Mouse (Mus musculus) erythroid progenitor cell, adult 5-6 weeks (primary cell): ENCODE results near the gene Galnt9. TPM values are rescaled to one million over a fixed set of nuclear protein-coding genes. Genes with fewer than 3 reads are reported as not detected.

Experiments
- ATAC-seq: replicated peaks from 2 replicates; pipeline ENCODE4 v1.8.0; 2016; ENCODE audit warnings: moderate number of reproducible peaks, mild to moderate bottlenecking, moderate TSS enrichment, inconsistent platforms; ENCODE audit not compliant: poor library complexity, low FRiP score, severe bottlenecking
- total RNA-seq, 2 experiments: library from RNA; stranded (forward) in 1 of 2; stranded (reverse) in 1 of 2; fragments of 150-400 nt in 1 of 2; fragments of 186-747, 209-891 nt in 1 of 2; gene quantifications; 2 replicates each; pipeline versions ENCODE4 v1.2.3 to v1.2.4; 2015 to 2017; ENCODE audit warnings: low replicate concordance in 2 of 2

Gene Galnt9
- total RNA-seq, 2 experiments from 2014 or later = 1.7 TPM; not detected in 1

GRCm38 (mm10) chr5:110580569-110581239 lies 36.5 kb downstream of the Galnt9 start:
- no peak for ATAC-seq

GRCm38 (mm10) chr5:110582647-110583538 lies 38.7 kb downstream of the Galnt9 start:
- no peak for ATAC-seq

GRCm38 (mm10) chr5:110587467-110587866 lies 43.3 kb downstream of the Galnt9 start:
- no peak for ATAC-seq

GRCm38 (mm10) chr5:110589833-110590232 lies 45.7 kb downstream of the Galnt9 start:
- ATAC-seq = no peak

GRCm38 (mm10) chr5:110594465-110594864 lies 50.3 kb downstream of the Galnt9 start:
- ATAC-seq = no peak

- ATAC-seq = no peak
Measured at GRCm38 (mm10) chr5:110595341-110595740, 51.2 kb downstream of the Galnt9 start.

GRCm38 (mm10) chr5:110596086-110596780 lies 52.1 kb downstream of the Galnt9 start:
- ATAC-seq = no peak

GRCm38 (mm10) chr5:110597502-110597901 lies 53.3 kb downstream of the Galnt9 start:
- no peak for ATAC-seq

- no peak for ATAC-seq
Measured at GRCm38 (mm10) chr5:110598298-110599095, 54.3 kb downstream of the Galnt9 start.

- no peak for ATAC-seq
Measured at GRCm38 (mm10) chr5:110603016-110603685, 59.0 kb downstream of the Galnt9 start.

- ATAC-seq = no peak
Measured at GRCm38 (mm10) chr5:110604311-110604710, 60.2 kb downstream of the Galnt9 start.

- no peak for ATAC-seq
Measured at GRCm38 (mm10) chr5:110605531-110606221, 61.5 kb downstream of the Galnt9 start.

- no peak for ATAC-seq
Measured at GRCm38 (mm10) chr5:110607767-110608166, 63.6 kb downstream of the Galnt9 start.

GRCm38 (mm10) chr5:110608336-110608735 lies 64.2 kb downstream of the Galnt9 start:
- no peak for ATAC-seq

GRCm38 (mm10) chr5:110608941-110609340 lies 64.8 kb downstream of the Galnt9 start:
- ATAC-seq = no peak

- no peak for ATAC-seq
Measured at GRCm38 (mm10) chr5:110609425-110609824, 65.3 kb downstream of the Galnt9 start.

- 0 out of 2 replicates have a peak, but pooled peaks have one; percentile 25 for ATAC-seq
Measured at GRCm38 (mm10) chr5:110609868-110610267, 65.7 kb downstream of the Galnt9 start.

GRCm38 (mm10) chr5:110610484-110610883 lies 66.3 kb downstream of the Galnt9 start:
- ATAC-seq = no peak
